Mouse (Mus musculus) gonadal fat pad, adult 2 months (tissue): ENCODE measurements at regions not wholly inside any gene's neighbourhood (a gene's known extent, or its start where the extent isn't known, plus 50 kb on each side); places are given as distances from the start of the nearest gene placed in this dataset.

Source experiments
- DNase-seq: peaks from one replicate; pipeline ENCODE4 v3.0.0-alpha.2; 2012; ENCODE audit warnings: low read depth

DNA sequence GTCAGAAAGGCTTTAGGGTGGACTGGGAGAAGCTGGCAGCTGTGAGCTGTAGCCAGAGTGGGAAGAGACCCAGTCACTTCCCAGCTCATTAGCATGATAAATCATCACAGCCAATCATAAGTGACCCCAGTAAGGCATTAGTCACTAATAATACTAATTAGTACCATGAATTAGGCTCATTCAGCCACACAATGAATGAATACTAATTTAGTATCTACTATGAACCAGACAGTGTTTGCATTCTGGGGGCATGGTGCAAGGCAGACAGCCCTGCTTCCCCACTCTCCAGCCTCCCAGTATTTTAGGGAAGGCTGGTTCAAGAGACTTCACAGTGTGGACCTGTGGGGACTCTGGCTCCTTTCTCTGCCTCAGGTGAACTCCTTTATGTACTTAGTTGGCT is 523.7 kb downstream of the Tbc1d22a start:
- DNase-seq = no peak

DNA sequence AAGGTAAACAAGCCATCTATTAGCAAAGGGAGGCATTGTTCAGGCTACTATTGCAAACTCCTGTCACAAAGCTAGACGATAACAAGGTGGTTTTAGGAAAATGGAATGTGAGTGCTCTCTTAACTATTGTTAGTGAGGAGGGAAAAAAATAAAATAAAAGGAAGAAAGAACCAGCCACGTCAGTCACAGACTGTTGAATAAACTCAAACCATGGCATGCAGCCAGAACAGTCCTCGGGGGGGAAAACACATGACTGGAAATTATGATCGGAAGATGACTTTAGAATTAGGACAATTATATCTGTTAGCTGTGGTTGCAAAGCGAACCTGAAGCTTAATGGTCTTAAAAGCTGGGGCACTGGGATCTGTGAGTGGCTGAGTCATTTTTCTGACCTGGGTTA is 524.1 kb downstream of the Tbc1d22a start:
- DNase-seq = no peak

DNA sequence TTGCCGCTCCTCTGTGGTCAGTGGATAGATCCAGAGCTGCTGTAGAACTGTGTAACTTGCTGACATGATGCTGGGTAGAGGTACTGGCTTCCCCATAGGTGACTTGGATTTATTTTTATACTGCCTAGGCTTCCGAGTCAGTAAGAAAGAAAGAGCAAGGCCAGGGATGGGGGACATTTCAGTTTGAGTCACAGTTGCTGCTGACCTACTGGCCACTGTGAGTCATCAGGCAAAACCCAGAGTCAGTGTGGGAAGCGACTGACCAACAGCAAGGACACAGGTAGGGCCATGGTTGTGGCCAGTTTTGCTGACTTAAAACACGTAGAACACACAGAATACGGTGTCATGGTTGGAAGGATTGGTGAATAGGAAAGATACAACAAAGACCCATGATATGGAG is 524.5 kb downstream of the Tbc1d22a start:
- DNase-seq = no peak

DNA sequence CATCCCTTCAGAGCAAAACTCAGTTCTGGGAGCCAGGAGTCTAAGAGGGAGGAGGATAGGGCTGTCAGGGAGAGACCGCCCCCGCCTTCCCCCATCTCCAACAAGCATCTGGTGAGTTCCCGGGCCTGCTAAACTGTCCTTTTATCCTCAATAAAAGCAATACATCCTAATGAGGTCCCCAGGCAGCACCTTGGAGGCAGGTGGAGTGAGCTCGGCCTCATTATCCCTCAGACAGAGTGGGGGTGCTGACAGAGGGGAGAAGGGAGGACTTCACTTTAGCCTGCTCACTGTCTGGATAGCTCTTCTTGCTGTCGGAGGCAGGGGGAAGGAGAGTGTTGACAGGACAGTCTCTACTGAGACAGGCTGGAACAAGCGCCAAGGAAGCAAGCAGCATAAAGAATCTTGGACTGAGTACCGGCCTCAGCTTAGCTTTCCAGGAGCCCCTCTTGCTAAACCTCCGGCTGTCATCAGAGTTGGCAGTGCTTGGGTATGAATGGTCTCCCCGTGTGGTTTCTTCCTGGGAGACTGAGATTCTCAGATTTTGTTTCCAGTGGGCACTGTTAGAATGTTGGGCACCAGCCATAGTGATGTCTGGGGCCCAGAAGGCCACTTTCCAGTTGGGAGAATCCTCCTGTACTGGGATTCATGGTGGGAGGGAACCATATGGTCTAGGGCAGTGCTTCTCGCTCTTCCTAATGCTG is 537.3 kb downstream of the Tbc1d22a start:
- no peak for DNase-seq

DNA sequence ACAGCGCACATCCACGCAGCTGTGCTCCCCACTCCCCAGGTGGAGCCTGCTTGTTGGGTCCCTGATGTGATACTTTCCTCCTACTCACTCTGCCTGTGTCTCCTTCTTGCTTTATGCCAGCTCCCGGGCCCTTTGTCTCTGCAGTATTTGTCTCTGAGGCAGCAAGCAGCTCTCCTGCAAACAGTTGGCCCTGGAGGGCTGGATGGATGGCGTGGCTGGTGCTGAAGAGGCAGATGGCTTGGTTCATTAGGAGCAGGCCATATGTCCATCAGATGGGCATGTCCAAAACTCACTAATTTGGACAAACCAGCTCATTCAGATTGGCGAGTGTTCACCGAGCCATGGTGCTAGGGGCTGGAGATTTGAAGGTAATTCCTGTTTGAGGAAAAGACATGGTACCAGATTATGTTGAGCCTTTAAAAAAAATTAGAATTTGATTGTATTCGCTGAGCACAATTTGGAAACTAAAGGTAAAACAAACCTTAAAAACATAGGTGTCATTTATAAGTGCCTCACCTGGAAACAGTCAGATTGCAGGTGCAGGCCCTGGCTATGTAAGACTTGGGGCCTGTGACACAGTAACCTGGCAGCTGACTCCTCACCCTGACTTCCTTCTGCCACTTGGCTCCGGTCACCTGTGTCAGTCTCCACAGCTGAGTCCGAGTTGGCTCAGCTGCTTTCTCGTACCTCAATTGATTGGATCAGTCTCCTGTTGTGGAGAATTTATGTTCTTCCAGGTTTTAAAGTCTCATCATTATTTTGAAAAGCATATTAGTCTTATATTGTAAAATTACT is 549.5 kb downstream of the Tbc1d22a start:
- DNase-seq = no peak

DNA sequence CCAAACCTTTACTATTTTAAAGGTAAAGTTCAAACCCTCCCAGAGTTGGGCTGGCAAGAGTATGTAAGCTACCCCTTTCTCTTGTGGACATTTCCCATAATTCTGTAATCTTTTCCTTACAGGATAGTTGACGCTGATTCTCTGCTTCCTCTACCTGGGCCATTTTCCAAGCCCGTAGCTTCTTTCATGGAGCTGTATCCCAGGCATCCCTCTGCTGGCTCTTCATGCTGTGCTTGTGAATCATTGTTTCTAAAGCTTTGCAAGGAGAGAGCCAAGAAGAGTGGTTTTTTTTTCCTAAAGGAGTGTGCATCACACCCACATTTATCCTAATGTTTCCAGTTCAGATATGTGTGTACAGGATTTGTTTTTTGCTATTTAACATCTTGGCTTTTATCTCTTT is 553.4 kb downstream of the Tbc1d22a start:
- no peak for DNase-seq

DNA sequence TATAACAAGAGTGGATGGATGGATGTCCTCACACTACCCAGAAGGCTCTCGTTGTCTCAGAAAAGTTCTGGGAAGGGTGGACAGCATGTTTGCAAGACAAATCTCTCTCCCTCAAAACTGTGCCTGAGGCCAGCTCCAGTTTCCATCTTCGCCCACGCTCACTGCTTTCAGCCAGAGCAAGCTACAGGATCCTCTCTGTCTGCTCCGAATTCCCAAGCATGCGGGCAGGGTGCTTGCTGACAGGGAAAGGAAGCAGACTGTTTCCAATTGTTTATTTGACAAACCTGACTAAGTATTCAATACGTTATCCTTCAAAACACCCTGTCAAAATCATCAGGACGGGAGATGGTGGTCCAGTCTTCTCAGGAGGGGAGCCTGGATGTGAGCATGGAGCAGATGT is 558.8 kb downstream of the Tbc1d22a start:
- DNase-seq = no peak

DNA sequence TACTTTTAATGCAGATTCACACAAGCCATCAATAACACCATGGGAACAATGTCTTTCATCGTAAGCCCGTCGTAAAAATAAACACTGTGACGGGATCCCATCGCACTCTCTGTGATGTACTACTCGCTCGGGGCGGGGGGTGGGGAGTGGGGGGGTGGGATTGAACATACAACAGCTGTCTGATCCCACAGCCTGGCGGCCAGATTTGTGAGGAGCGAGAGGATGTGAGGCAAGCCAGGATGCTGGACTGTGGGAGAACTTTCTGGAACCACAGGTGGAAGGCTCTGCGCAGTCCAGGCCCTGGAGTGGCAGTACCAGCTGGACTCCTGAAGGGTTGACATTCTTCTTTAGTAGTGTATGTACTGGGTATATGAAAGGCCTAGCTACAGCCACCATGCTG is 563.7 kb downstream of the Tbc1d22a start:
- DNase-seq = no peak

DNA sequence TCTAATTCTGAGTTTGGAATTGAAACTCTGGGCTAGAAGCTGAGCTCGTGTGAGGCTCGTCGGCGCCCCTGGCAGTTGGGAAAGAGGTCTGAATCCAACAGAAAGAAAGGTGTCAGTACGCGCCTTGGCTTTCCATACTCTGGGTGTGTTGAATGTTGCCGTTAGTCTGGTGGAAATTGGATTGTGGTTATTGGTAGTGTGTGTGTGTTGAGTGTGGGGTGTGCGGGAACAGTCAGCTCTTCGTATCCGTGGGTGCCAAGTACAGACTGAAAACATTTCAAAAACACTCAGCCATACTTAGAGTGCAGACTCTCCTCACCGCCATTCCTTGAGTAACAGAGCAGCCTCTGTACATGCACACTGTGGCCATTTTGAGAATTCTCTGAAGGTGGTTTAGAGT is 566.9 kb downstream of the Tbc1d22a start:
- no peak for DNase-seq

DNA sequence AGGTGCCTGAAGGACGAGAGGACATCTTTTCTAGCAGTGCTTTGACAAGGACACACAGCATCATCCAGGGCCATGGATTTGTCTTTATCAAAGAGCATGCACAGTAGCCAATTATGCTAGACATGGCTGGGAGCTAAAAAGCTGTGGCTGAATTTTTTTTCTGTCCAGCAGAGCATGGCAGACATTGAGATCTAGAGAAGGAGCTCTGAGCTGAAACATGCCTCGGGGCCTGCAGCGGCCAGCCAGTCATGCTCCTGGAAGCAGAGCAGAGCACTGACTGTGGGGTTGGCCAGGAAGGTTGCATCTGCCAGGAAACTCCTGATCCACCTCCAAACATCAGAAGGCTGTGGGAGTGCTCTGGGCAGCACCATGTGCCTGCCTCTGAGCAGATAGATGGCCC is 580.5 kb downstream of the Tbc1d22a start:
- DNase-seq = no peak

DNA sequence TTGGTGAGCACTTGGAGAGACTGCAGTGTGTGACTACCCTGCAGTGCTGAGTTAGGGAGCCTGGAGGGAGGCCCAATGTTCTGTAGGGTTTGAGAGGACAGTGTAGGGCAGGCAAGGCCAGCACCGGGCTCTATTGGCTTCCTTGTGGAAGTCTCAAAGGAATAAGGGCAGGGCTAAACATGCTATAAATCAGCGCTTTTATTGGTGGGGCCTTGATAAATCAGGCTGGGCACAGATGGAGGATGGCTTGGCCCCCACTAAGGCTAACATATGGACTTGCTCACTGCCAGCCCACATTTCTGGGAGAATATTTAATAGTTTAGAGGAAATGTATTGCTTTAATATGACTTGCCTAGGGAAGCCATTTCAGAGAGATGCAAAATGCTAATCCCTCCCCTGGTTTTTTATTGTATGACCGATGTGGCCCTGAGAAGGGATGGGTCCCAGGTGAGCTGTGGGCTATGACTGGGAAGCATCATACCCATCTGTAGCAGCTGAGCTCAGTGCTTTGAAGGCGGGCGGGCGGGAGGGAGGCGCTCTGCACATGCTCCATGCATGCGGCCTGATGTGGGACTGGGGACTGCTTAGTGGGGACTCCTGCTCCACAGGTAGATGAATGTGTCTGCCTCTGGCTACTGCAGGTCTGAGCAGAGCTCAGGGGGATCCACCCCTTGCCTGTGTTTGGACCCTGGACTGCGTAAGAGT is 584.4 kb downstream of the Tbc1d22a start:
- no peak for DNase-seq

DNA sequence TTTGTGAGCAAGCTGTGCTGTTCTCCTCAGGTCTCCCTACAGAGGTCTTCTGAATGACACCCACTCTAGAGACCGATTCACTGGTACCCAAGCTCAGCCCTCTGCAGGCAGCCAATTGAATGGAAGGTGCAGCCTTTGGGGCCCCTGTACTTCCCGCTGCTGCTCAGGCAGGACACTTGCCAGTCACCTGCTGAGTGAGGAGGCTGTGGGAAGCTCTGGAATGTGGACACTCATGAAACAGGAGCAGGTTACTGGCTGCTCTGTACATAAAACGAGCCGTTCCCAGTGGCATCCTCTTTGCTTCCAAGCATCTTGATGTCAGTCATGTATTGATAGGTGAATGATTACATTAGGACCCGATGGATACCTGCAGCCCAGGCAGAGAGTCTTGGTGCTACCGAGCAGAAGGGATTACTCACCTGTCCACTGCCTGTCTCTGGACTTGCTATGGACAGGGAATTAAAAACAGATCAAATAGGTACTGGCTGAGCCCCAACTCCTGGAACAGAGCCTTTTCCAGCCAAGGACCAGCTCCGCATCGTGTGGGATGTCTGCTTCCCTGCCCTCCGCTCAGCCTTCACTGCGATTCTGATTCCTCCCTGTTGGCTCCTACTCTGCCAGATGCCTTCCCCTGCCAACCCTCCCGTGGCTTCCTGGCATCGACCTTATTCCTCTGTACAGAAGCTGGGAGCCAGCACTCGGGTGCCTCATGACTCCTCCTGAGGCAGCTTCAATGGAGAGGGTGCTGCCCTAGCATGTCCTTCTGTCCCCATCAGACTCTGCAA is 593.2 kb downstream of the Tbc1d22a start:
- no peak for DNase-seq

DNA sequence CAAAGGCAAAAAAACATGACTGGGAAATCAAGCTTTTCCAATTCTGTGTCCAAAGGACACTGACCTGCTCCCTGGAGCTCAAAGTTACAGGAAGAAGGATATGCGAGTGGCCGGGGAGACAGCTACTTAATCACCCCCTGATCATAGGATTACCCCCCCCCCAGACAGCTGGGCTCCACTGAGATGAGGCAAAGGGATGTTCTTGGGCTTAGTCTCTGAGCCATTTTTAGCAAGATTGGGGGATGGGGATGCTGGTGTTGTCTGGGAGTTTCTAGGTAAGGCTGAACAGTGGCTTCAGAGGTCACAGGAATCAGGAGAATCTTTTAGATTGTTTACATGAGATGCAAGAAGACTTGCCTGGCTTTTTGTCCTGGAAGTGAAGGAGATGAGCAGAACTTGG is 597.6 kb downstream of the Tbc1d22a start:
- no peak for DNase-seq

DNA sequence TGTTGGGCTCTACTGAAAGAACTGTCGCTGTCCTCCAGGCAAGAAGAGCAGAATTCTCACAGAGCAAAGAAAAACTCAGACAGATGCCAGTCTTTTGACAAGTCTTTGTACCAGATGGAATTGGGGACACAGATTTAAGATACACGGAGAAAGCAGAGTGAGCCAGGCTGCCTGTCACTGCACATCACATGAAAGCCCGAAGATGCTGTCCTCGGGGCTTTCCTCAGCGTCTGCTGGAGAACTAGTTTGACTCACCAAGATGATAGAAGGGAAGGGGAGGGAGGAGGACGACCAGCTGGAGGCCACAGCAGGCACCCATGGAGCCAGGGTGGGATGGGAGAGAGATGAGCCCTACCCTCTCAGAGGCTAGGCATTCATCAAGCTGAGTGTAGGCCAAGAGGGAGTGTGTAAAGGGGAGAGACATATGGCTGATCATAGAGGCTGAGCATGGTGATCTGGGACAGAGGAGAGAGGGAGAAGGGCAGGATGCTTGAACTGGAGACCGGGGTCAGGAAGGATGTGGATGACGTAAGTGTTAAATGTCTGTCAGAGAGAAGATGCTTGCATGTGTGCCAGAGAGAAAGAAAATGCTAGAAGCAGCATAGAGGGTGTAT is 600.7 kb downstream of the Tbc1d22a start:
- DNase-seq = no peak

DNA sequence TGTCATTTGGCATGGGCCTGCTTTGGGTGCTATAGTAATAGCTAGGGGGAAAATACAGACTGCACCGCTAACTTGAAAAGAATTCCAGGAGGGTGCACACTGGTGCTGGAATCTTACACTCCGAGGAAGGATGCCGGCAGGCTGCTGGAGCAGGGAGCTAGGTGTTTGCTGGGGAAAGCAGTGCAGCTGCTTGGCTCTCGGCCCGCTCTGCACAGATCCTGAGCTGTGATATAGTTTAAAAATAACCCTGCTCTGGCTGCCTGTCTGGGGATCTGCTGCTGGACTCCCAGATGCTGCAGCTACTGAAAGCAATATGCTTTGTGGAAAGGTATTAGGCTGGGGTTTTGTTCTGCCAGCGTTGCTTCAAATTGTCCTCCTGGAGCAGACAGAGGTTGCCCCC is 621.7 kb downstream of the Tbc1d22a start:
- no peak for DNase-seq

DNA sequence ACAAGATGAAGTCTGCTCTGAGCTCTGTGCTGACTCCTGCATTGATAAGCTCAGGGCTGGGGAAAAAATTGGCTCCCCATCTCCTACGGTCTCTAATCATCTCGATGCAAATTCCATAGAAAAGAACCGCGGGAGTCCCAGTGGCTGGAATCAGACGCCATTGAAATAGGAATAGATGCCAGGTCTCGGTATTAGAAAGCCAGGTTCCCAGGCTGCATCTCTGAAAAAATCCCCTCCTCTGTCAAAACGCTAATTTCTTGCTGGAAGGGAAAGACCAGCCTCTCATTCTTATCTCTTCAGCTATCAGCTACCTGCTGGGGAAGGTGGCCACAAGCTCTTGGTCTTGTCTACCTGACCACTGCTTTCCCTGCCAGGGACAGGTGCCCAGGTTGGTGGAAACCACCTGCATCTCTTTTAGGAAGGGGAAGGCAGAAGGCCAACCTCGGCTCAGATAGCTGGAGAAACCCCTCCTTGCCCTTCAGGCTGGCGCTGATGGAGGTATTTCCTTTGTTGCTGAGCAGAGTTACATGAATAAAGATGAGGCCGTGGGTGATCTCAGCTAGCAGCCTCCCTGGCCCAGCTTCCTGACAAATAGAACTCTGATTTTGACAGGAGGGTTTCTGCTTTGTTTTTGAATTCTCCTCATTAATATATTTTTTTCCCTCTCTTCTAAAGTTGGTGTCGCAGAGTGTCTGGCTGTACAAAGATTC is 638.1 kb downstream of the Tbc1d22a start:
- DNase-seq = no peak

DNA sequence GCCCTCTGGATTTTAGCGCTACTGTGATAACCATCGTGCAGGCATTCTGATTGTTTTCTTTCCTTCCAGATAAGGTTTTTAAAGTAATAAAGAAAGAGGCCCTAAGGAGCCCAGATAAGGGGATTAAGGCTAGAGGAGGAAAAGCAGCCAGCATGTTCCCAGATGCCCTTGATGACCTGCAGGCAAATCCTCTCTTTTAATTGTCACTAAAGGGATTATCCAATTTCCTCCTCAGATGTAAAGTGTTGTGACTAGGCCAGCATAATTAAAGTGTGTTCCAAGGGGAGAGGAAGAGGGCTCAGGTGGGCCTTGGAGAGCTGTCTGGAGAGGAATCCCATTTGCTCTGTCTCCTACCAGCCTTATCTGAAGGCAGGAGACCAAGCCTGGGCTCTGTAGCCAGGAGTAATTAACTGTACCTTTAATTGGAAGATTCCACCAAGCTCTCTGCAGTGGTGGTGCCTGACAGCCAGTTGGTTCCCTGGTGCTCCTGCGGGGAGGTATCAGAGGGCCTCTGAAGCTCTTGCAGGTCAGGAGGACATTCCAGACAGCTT is 644.2 kb downstream of the Tbc1d22a start:
- DNase-seq = no peak

DNA sequence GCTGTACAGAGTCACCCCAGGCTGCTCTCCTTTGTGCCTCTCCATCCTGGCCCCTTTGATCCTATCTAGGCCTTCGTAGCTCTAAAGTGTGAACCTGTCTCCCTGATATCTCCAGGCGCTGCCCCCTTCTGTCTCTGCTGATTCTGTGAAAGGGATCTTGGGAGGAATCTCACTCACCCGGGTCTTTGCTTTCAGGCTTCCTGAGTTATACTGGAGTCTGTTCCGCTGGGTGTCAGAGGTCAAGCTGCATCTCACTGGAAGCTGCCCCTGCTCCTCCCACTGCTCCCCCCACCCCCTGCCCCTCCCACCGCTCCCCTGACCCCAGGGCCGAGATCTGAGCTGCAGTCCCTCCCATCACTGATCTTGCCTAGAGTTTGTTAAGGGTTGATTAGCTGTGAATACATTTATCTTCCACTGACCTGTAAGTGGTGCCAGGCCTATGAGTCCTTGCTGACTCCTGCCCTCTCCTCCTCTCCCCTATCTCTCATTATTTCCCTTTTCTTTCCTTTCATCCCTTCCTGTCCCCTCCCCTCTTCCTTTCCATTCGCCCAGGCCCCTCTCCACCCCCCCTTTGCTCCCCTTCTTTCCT is 661.6 kb downstream of the Tbc1d22a start:
- no peak for DNase-seq

DNA sequence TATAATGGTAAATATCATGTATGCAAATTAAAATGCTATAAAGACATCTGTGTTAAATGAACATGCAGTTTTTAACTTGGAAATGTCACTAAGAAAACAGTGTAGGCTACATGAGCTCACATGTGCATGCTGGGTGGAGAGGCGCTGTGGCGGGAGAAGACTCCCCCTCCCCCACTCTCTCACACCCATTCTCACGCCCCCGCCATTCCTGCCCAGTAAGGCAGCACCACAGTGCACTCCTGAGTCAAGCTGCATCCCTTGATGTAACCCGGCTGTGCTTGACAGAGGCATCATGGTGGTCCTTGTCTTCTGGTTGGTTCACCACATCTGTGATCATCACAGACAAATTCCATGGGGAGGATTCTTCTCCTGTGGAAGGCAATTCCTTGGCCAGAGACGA is 647.1 kb upstream of the Fam19a5 start:
- DNase-seq = no peak

DNA sequence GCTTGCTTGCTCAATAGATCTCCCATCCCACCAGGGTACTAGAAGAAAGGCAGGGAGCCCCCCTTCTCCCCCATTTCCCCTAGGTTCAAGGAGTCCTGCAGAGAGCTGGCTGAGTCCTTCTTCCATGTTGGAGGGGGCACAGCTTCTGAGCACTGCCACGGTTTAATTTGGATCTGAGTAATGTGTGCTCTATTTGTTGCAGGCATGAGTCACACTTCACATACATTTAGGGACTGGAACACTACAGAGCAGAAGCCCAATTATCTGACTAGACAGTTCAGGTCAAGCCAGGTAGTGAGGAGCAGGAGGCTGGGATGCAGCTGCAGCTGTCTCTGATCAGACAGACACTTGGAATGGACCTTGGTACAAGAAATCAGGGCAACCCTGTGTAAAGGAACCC is 644.1 kb upstream of the Fam19a5 start:
- DNase-seq = no peak
